Mouse (Mus musculus) right cerebral cortex, postnatal 14 days (tissue): Measurements from ENCODE around the gene Mrpl35.
"Not testable (repeated sequence)": the region's sequence is repeated elsewhere in the genome, so short reads cannot be mapped to it uniquely, and the experiment has no call there.

ENCODE experiments used
- DNase-seq: peaks from one replicate; pipeline ENCODE4 v3.0.0; 2022

Mrpl35 gene

GRCm38 (mm10) chr6:71826869-71827268 lies at the start of gene Mrpl35:
TSS of gene Mrpl35 (minus strand) at chr6:71826969.
- DNase-seq, result no peak

GRCm38 (mm10) chr6:71871396-71871795 lies 44.6 kb upstream of the Mrpl35 start:
- no peak for DNase-seq

- DNase-seq, result no peak
Observed at GRCm38 (mm10) chr6:71868809-71869208, 42.0 kb upstream of the Mrpl35 start.

- DNase-seq, result no peak
Observed at GRCm38 (mm10) chr6:71867751-71868150, 41.0 kb upstream of the Mrpl35 start.

GRCm38 (mm10) chr6:71846906-71847305 lies 20.1 kb upstream of the Mrpl35 start:
- DNase-seq, result not testable (repeated sequence)

- DNase-seq, result no peak
Observed at GRCm38 (mm10) chr6:71840597-71841290, 14.0 kb upstream of the Mrpl35 start.

- no peak for DNase-seq
Observed at GRCm38 (mm10) chr6:71839815-71840214, 13.0 kb upstream of the Mrpl35 start.

- no peak for DNase-seq
Observed at GRCm38 (mm10) chr6:71836811-71837210, 10.0 kb upstream of the Mrpl35 start.

GRCm38 (mm10) chr6:71831581-71831960 lies 4.8 kb upstream of the Mrpl35 start:
- peak; percentile 95 for DNase-seq

- peak; percentile 98 for DNase-seq
Observed at GRCm38 (mm10) chr6:71830690-71831580, 4.2 kb upstream of the Mrpl35 start, which contains the start of gene Immt. TSS of gene Immt (plus strand) at chr6:71831331.

GRCm38 (mm10) chr6:71829768-71830167 lies 3.0 kb upstream of the Mrpl35 start:
- no peak for DNase-seq

GRCm38 (mm10) chr6:71823961-71824360 lies 2.8 kb downstream of the Mrpl35 start:
- no peak for DNase-seq

GRCm38 (mm10) chr6:71823488-71823887 lies 3.3 kb downstream of the Mrpl35 start:
- peak; percentile 84 for DNase-seq

GRCm38 (mm10) chr6:71823085-71823484 lies 3.7 kb downstream of the Mrpl35 start:
- no peak for DNase-seq

GRCm38 (mm10) chr6:71819764-71820292 lies 6.9 kb downstream of the Mrpl35 start:
- no peak for DNase-seq

- DNase-seq, result no peak
Observed at GRCm38 (mm10) chr6:71812820-71813219, 13.9 kb downstream of the Mrpl35 start.

GRCm38 (mm10) chr6:71809890-71810289 lies 16.9 kb downstream of the Mrpl35 start:
- no peak for DNase-seq

- no peak for DNase-seq
Observed at GRCm38 (mm10) chr6:71806713-71807112, 20.1 kb downstream of the Mrpl35 start.

GRCm38 (mm10) chr6:71804061-71804829 lies 22.5 kb downstream of the Mrpl35 start:
- peak; percentile 78 for DNase-seq

- no peak for DNase-seq
Observed at GRCm38 (mm10) chr6:71803609-71804008, 23.2 kb downstream of the Mrpl35 start.

GRCm38 (mm10) chr6:71801714-71802094 lies 25.1 kb downstream of the Mrpl35 start:
- peak; percentile 55 for DNase-seq

GRCm38 (mm10) chr6:71801011-71801713 lies 25.6 kb downstream of the Mrpl35 start:
- DNase-seq, result no peak
